Mouse (Mus musculus) left cerebral cortex, adult 2 months (tissue): Measurements from ENCODE around the gene Kdm4a. TPM values are rescaled to one million over a fixed set of nuclear protein-coding genes. Genes with fewer than 3 reads are reported as not detected.

ENCODE experiments used
- DNase-seq, 2 experiments: peaks; one replicate each; pipeline ENCODE4 v3.0.0; 2021 to 2022; ENCODE audit warnings: low spot score in 2 of 2, mixed read lengths in 1 of 2; ENCODE audit errors: extremely low spot score in 1 of 2
- H3K27ac ChIP-seq: fragments of 200-600 bp; 2 replicates; pipeline ENCODE4 v1.8.1; 2022
- H3K4me3 ChIP-seq: fragments of 200-600 bp; 2 replicates; pipeline ENCODE4 v1.8.1; 2022
- CTCF ChIP-seq: fragments of 200-600 bp; IDR thresholded peaks from 2 replicates; pipeline ENCODE4 v1.8.1; 2022; ENCODE audit warnings: antibody characterized with exemption, mild to moderate bottlenecking, moderate library complexity
- intact Hi-C: fragments of 180-260 bp; cut with DNase I; formaldehyde crosslinking; loops from one replicate; pipeline ENCODE4 v1.15.1; 2025
- total RNA-seq, 2 experiments: library from RNA; stranded (reverse); gene quantifications; 2 replicates each; pipeline ENCODE4 v1.2.3; 2021

Gene Kdm4a
- total RNA-seq, 2 experiments from 2014 or later, result 39.6 to 41.0 TPM

DNA sequence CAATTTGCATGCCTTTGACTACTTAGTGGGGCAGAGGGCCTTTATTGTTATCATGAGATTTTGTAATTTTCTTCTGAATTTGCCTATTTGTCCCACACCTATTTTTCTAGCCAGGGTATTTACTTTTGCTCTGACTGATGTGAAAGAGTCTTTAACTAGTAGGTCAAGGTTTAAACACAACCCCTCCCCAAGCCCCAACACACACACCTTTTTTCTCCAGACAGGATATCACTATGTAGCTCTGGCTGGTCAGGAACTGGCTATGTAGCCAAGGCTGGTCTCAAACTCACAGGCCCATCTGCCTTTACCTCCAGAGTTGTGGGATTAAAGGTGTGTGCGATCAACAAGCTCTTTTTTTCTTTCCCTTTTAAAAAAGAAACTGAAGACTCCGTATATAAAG, 19.2 kb upstream of the Kdm4a start:
- H3K27ac ChIP-seq, result no peak overlapping the region
- DNase-seq, result no peak
- no peak overlapping the region for H3K4me3 ChIP-seq
- no peak for TF ChIP-seq CTCF
- intact Hi-C loops, result no loop called here

DNA sequence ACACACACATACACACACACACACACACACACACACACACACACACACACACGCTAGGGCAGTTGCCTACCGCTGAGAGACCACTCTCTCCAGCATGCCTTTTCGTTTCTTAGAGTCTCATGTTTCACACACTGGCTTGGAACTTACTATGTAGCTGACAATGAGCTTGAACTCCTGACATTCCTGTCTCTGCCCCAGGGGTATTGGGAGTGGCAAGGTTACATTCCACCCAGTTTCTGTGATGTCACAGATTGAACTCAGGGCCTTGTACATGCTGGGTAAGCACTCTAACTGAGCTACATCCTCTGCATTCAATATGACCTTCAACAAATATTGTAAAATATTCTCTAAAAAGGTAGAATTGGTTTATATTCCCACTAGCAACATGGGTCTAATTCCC, 18.8 kb upstream of the Kdm4a start:
- intact Hi-C loops, result no loop called here
- H3K4me3 ChIP-seq, result no peak overlapping the region
- H3K27ac ChIP-seq, result no peak overlapping the region
- no peak for TF ChIP-seq CTCF
- no peak for DNase-seq

DNA sequence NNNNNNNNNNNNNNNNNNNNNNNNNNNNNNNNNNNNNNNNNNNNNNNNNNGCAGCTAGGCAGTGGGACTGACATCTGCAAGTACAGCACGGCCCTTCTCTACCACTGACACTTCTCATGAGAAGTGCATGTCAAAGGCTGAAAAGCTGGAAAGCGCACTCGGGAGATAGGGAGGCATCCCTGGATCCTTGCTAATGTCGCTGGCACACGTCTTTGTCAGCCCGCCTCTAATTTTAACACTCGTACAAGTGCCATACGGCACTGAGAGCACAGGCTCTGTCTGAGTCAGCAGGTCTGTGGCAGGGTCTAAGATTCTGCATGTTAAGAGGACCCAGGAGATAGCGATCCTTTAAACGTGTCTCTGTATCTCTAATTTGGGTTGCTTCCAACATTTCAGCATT, 16.3 kb upstream of the Kdm4a start:
- TF ChIP-seq CTCF, result no peak
- intact Hi-C loops, result no loop called here
- DNase-seq, result no peak
- Histone ChIP-seq H3K4me3 (no peak overlapping the region), H3K27ac (no peak overlapping the region)

DNA sequence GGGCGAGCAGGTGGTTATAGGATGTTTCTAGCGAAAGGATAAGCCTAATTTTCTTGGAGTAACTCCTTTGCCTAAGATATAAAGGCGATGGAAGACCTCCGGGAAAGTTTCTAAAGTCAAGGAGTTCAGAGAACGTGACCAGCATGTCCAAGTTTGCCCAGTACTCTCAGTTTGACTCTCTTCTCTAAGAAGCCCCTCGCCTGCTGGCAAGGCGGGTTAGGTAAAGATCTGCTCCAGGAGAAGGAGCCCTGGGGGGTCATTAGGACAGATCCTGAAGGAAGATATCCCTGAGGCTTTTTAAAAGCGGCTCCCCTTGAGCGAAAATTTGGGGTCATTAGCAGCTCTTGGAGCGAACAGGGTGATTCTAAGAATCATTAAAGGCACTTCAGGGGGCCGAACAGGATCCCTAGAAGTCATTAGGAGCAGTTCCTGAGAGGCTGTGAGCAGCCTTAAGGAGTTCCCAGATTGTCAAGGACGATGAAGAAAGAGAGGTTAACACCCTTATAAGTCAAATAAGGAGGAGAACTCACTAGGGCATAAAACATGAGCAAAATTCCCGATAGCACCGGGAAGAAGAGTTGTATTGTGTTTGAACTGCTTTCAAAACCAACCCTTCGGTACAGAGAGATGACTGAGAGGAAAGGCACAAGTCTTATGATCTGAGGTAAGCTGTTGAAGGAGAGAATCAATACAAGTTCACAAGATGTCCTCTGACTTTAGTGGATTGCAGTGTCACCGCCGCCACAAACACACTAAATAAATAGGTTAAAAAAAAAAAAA, 648 bp upstream of the Kdm4a start:
- no peak for DNase-seq
- intact Hi-C loops, result no loop called here
- TF ChIP-seq CTCF, result no peak
- Histone ChIP-seq H3K4me3 (peak overlapping the region; percentile 80), H3K27ac (peak overlapping the region; percentile 53)

DNA sequence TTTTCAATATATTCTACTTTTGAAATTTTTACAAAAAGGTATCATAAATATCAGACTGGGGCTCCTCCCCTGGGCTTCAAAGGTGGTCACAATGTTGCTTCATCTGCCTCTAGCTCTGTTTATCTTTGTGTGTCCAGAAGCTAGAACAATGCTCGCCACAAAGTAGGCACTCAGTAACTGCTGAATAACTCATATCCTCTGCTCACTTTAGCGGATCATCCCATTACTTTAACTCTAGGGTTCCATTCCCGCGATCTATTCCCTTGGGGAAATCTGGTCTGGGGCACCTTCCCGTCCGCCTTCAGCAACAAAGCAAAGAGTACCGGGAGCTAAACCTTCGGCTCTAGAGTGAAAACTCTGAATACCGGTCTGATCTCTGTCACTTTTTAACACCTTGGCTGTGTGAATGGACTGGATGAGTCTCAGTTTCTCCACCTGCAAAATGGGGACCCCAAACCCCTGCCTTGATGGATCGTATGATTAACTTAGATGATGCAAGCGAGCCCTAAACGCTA, 834 bp downstream of the Kdm4a start:
- peak overlapping the region; percentile 80 for H3K4me3 ChIP-seq
- TF ChIP-seq CTCF, result no peak
- no peak for DNase-seq
- peak overlapping the region; percentile 98 for H3K27ac ChIP-seq
- intact Hi-C loops, result no loop called here

DNA sequence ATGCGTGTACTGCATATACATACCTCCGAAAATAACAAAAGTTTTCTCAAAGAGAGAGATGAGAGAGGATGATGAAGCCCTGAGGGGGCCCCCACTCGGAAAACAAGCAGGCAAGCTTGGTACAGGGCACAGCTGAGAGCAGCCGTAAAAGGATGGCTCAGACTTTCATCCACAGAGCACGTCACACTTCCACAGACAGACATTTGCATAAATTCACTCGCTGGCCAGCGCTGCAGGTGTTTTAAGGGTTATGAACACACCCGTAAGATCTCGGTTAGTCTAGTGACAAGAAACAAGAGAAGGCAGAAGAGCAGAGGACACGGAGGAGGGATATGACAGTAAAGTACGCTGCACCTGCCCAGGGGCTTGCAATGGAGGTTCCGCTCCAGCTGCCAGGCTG, 7.4 kb downstream of the Kdm4a start:
- H3K27ac ChIP-seq, result no peak overlapping the region
- DNase-seq, result no peak
- intact Hi-C loops, result loop anchor here (5.0 kb wide), 1 partner anchor 80 kb away; no protein-coding TSS in a partner anchor
- H3K4me3 ChIP-seq, result no peak overlapping the region
- TF ChIP-seq CTCF, result no peak

DNA sequence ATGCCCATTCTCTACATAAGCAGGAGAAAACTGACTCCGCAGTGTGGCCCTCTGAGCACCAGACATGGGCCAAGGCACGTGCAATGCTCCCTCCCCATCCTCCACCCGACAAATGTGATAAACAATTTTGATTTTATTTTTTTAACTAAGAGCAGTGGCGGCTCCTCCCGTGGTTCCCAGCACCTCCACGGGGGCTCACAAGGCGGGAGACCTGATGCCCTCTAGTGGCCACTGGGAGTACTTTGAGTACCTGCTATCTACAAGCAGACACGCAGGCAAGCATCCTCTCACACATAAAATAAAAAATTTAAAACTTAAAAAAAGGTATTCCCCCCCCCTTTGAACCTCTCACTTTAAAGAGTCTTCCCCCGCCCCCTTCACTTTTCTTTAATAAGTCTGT, 8.8 kb downstream of the Kdm4a start:
- H3K27ac ChIP-seq, result no peak overlapping the region
- no peak overlapping the region for H3K4me3 ChIP-seq
- peak; percentile 44 for TF ChIP-seq CTCF
- intact Hi-C loops, result loop anchor here (5.0 kb wide), 1 partner anchor 79 kb away; no protein-coding TSS in a partner anchor
- no peak for DNase-seq

DNA sequence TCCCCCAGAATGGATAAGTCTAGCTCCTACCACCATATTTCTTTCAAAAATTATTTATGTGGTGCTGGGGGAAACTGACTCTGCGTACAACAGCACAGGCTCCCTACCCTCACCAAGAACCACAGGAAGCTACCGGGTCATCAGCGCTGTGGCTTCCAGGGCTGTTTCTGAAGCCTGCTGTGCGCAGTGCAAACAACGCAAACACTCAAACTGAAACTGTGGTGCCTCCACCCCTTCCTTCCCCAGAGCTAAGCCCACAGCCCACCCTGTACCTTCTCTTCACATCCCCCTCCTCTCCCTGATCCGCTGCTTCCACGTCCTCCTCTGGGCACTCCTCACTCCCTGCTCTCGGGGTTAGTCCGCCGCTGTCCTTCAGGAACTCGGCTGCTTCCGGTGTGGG, 17.7 kb downstream of the Kdm4a start:
- Histone ChIP-seq H3K27ac (no peak overlapping the region), H3K4me3 (no peak overlapping the region)
- TF ChIP-seq CTCF, result no peak
- intact Hi-C loops, result no loop called here
- DNase-seq, result no peak

DNA sequence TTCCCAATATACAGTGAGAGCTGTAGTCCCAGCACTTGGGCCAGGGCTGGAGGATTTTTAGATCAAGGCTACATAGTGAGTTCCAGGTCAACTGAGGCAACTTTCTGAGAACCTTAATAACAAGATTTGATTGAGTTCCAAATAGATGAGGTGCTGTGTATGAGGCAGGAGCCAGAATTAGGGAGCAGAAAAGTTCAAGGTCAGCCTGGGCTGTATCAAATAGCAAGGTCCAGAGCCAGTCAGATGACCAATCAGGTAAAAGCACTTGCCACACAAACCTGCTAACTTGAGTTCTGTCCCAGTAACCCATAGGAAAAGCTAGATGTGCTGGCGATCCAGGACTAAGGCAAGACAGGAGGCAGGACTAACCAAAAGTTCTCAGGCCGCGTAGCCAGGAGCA, 22.2 kb downstream of the Kdm4a start:
- intact Hi-C loops, result no loop called here
- DNase-seq, result no peak
- TF ChIP-seq CTCF, result no peak
- H3K27ac ChIP-seq, result no peak overlapping the region
- no peak overlapping the region for H3K4me3 ChIP-seq

DNA sequence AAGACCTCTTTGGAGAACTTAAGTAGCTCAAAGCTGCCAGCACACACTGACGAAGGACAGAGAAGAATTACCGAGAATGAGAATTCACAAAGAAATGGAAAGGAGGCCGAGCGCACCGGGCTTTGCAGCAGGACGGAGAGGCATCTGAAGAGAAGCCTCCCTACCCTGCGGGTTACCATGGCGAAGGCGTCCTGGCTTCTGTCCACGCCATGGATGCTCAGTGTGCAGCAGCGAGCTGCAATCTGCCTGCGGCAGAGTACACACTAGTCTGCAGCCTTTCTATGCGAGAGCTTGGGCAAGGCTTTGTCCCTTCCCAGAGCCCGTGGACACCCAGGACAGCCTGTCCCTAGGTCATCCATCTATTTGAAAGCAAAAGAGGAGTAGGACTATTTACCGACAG, 23.3 kb downstream of the Kdm4a start:
- no peak for DNase-seq
- TF ChIP-seq CTCF, result no peak

DNA sequence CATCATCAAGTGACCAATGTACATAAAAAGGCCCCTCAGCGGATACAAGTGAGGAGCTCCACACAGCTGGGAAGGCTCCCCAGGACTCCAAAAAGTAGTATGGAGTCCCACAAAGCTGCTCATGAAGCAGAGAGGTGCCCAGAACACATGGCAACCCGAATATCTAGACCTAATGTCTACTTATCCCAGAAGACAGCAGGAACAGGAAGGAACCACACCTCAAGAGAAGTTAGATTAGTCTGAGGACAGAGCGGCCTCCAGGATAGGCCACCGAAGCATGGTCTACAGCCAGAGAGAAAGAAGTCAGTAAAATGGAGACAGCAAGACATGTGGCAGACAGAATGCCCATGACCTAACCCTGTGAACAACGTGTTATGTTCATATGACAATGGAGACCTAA, 25.0 kb downstream of the Kdm4a start:
- no peak for TF ChIP-seq CTCF
- DNase-seq, result no peak
- no peak overlapping the region for H3K4me3 ChIP-seq
- no peak overlapping the region for H3K27ac ChIP-seq
- intact Hi-C loops, result no loop called here

More for the DNA sequence above, 23.3 kb downstream of the Kdm4a start:
- intact Hi-C loops, result no loop called here
- Histone ChIP-seq H3K4me3 (no peak overlapping the region), H3K27ac (no peak overlapping the region)

DNA sequence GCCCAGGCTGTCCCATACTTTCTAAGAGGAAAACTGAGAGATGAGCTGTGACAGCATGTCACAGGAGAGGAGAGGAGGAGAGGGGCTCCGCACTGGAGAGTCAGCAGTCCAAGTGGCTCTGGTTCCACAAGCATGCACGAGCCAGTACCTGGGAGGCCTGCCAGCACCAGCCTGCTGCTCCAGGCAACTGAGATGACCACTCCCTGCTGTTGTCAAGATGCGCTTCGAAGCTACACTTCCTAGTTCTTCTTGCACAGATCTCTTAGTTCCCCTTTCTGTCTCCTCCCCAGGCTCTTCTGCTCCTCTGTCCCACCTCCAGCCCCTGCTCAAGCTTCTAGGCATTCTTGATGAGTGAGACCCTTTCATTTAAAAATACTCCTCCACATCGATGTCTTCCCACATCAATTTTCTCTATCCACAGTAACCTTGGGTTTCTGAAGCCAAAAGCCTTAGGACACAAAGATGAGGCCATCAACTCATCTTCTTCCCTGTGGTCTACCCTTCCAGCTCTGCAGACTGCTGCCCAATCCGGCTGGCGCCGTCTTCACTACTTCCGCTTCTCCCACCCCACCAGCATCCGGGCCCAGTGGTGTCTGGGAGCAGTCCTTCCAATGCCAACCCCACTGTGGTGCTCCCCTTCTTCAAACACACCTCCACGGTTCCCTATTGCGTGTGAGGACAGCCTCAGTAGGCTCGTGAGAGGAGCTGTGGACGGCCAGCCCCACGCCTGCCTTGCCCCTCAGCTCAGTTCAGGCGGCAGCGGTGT, 27.6 kb downstream of the Kdm4a start:
- no peak overlapping the region for H3K4me3 ChIP-seq
- intact Hi-C loops, result no loop called here
- peak in 1 of 2 experiments; percentile 37 for DNase-seq
- TF ChIP-seq CTCF, result no peak
- no peak overlapping the region for H3K27ac ChIP-seq
